19 mouse cellular contexts compared by ENCODE assay signal in the genomic region with DNA sequence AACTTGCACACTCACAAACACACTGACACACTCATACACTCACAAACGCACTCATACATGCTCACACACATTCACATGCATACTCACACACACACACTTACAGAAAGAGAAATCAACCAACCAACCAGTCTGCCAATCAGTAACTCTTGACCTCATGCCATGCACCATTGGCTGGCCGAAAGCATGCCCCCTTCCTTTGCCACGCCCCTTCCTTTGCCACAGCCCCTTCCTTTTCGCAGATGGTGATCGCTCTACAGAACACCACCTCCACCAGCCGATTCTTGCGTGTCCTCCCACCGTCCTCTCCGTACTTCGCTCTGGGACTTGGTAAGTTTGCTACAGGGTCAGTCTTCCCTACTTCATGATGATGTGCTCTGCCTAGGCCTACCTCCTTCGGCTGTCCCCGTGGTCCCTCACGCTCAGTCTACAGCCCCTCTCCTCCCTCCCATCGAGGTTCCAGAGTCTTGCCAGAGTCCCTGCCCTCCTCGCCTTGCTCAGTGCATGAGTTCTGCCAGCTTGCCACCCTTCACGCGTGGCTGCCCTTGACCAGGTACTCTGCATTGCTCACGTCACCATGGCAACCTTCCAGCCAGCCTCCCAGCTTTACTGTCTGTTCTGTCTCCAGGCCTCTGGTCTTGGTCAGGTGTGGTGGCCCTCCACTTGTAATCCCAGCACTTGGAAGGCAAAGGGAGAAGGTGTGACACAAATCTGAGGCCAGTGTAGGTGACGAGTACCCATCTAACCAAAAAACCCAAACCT. TPM values are rescaled to one million over a fixed set of nuclear protein-coding genes. Genes with fewer than 3 reads are reported as not detected.
DNase-seq lines count a peak whose midpoint lies in the region; ATAC-seq and TF ChIP-seq lines count a peak whose summit lies in the region.
"Had no signal": no experiment of that assay in that cellular context is flagged by ENCODE, and none has a peak within 500 bp of the region (broad histone marks: within the 10 kb centered on the region; RNA-seq: fewer than 3 reads in every experiment).

No protein-coding gene starts in this region.

- H3K4me3 ChIP-seq in megakaryocyte, embryonic 14.5 days (replicated peaks), result peak overlapping the region; percentile 44
- peak overlapping the region; percentile 21 for H3K4me3 ChIP-seq in kidney, embryonic 15.5 days (replicated peaks)
- H3K4me3 ChIP-seq in stomach, postnatal 0 days (ENCODE audit: low read depth, low read length), result no peak overlapping the region
- no peak overlapping the region for H3K4me3 ChIP-seq in forebrain, embryonic 11.5 days (ENCODE audit: low read depth, low read length)
- H3K4me3 ChIP-seq: heart, embryonic 13.5 days; liver, embryonic 12.5 days; neural tube, embryonic 12.5 days had no signal

- ATAC-seq in megakaryocyte, adult 5-6 weeks (ENCODE audit: poor library complexity, severe bottlenecking), result no peak
- peak; percentile 89 for ATAC-seq in kidney, embryonic 15.5 days (replicated peaks; ENCODE audit: low FRiP score)
- peak; percentile 25; the same call in 1 of the 2 replicates for ATAC-seq in stomach, postnatal 0 days (ENCODE audit: low FRiP score, low TSS enrichment)
- no peak for ATAC-seq in forebrain, embryonic 11.5 days (replicated peaks; ENCODE audit: low FRiP score)
- no peak for ATAC-seq in granulocyte monocyte progenitor cell, adult 5-6 weeks (replicated peaks; ENCODE audit: poor library complexity, severe bottlenecking)
- ATAC-seq: forebrain, postnatal 0 days; liver, embryonic 12.5 days had no signal

- 70% methylated on average over 19 of the region's 19 CpGs for WGBS in kidney, embryonic 15.5 days
- 88% methylated on average over 19 of the region's 19 CpGs for WGBS in stomach, postnatal 0 days
- WGBS in forebrain, embryonic 11.5 days, result 88% methylated on average over 19 of the region's 19 CpGs

- no peaks in the 10 kb centered on the region for H3K9me3 ChIP-seq in megakaryocyte, embryonic 14.5 days
- no peaks in the 10 kb centered on the region for H3K9me3 ChIP-seq in kidney, embryonic 15.5 days (replicated peaks)
- no peaks in the 10 kb centered on the region for H3K9me3 ChIP-seq in stomach, postnatal 0 days (ENCODE audit: control insufficient read depth, low read length)
- H3K9me3 ChIP-seq in forebrain, embryonic 11.5 days (ENCODE audit: control insufficient read depth, low read length), result no peaks in the 10 kb centered on the region
- H3K9me3 ChIP-seq: heart, embryonic 13.5 days; liver, embryonic 12.5 days; neural tube, embryonic 12.5 days had no signal

- TF ChIP-seq EP300 in stomach, postnatal 0 days (optimal IDR thresholded peaks at IDR 0.05), result no peak

- DNase-seq in brain, embryonic 14.5 days (ENCODE audit: low read depth), result peak; percentile 11
- no peak for DNase-seq in stomach, postnatal 0 days (ENCODE audit: low spot score)
- DNase-seq in forebrain, embryonic 11.5 days (ENCODE audit: low spot score), result no peak
- DNase-seq: cerebellum, postnatal 25 days; forebrain, postnatal 0 days; heart, postnatal 4 days; lung, embryonic 14.5 days; thymus, postnatal 25 days had no signal

- peak overlapping the region; percentile 42 for H3K4me2 ChIP-seq in kidney, embryonic 15.5 days
- H3K4me2 ChIP-seq in stomach, postnatal 0 days (replicated peaks; ENCODE audit: low read depth), result no peak overlapping the region
- no peak overlapping the region for H3K4me2 ChIP-seq in forebrain, embryonic 11.5 days (ENCODE audit: low read depth, low read length, severe bottlenecking)
- H3K4me2 ChIP-seq: heart, embryonic 13.5 days; liver, embryonic 12.5 days; lung, embryonic 14.5 days; neural tube, embryonic 12.5 days had no signal

- H3K27me3 ChIP-seq in megakaryocyte, embryonic 14.5 days (replicated peaks), result peaks cover 10% of the 10 kb centered on the region
- H3K27me3 ChIP-seq in kidney, embryonic 15.5 days, result no peaks in the 10 kb centered on the region
- H3K27me3 ChIP-seq in stomach, postnatal 0 days (ENCODE audit: control insufficient read depth, insufficient read depth, low read length), result no peaks in the 10 kb centered on the region
- no peaks in the 10 kb centered on the region for H3K27me3 ChIP-seq in forebrain, embryonic 11.5 days (ENCODE audit: control insufficient read depth, insufficient read depth, low read length)
- H3K27me3 ChIP-seq: heart, embryonic 13.5 days; liver, embryonic 12.5 days; neural tube, embryonic 12.5 days had no signal

- H3K9ac ChIP-seq in kidney, embryonic 15.5 days, result no peak overlapping the region
- no peak overlapping the region for H3K9ac ChIP-seq in stomach, postnatal 0 days (ENCODE audit: low read length)
- H3K9ac ChIP-seq in forebrain, embryonic 11.5 days (ENCODE audit: low read length), result no peak overlapping the region
- H3K9ac ChIP-seq: forebrain, postnatal 0 days; heart, embryonic 13.5 days; liver, embryonic 12.5 days; lung, embryonic 14.5 days; neural tube, embryonic 12.5 days had no signal

- no peaks in the 10 kb centered on the region; the same call in 1 of the 2 replicates for H3K4me1 ChIP-seq in megakaryocyte, embryonic 14.5 days
- peaks cover 26% of the 10 kb centered on the region for H3K4me1 ChIP-seq in kidney, embryonic 15.5 days
- H3K4me1 ChIP-seq in stomach, postnatal 0 days (replicated peaks; ENCODE audit: control insufficient read depth, insufficient read depth), result no peaks in the 10 kb centered on the region
- 0 out of 2 replicates have a peak, but pooled peaks cover 3% of the 10 kb centered on the region for H3K4me1 ChIP-seq in forebrain, embryonic 11.5 days (replicated peaks; ENCODE audit: control insufficient read depth, insufficient read depth, low read length)
- H3K4me1 ChIP-seq: heart, embryonic 13.5 days; liver, embryonic 12.5 days had no signal

- H3K36me3 ChIP-seq in megakaryocyte, embryonic 14.5 days (replicated peaks; ENCODE audit: low read length), result no peaks in the 10 kb centered on the region
- no peaks in the 10 kb centered on the region for H3K36me3 ChIP-seq in kidney, embryonic 15.5 days
- no peaks in the 10 kb centered on the region for H3K36me3 ChIP-seq in stomach, postnatal 0 days (ENCODE audit: control insufficient read depth, insufficient read depth, low read length)
- H3K36me3 ChIP-seq in forebrain, embryonic 11.5 days (ENCODE audit: control insufficient read depth, insufficient read depth, low read length), result no peaks in the 10 kb centered on the region
- H3K36me3 ChIP-seq: heart, embryonic 13.5 days; liver, embryonic 12.5 days; neural tube, embryonic 12.5 days had no signal

- no peak for TF ChIP-seq POLR2A in brain, embryonic 14.5 days (IDR thresholded peaks at IDR 0.05; ENCODE audit: borderline replicate concordance, extremely low read depth, insufficient read depth, insufficient read length, poor library complexity, severe bottlenecking)

- no peak for TF ChIP-seq CTCF in brain, embryonic 14.5 days (IDR thresholded peaks at IDR 0.05; ENCODE audit: borderline replicate concordance, extremely low read depth, insufficient read depth, insufficient read length)
- no peak for TF ChIP-seq CTCF in stomach, postnatal 0 days (IDR thresholded peaks at IDR 0.05; ENCODE audit: low read depth)

- H3K27ac ChIP-seq in kidney, embryonic 15.5 days, result peak overlapping the region; percentile 85
- H3K27ac ChIP-seq in stomach, postnatal 0 days (replicated peaks), result no peak overlapping the region
- H3K27ac ChIP-seq in forebrain, embryonic 11.5 days (ENCODE audit: low read depth, low read length), result no peak overlapping the region
- H3K27ac ChIP-seq: heart, embryonic 13.5 days; liver, embryonic 12.5 days; neural tube, embryonic 12.5 days had no signal

RNA-seq across cellular contexts. Expression of a gene that starts 17.3 kb away (rescaled TPM):
- polyA plus RNA-seq in megakaryocyte, embryonic 14.5 days (2012; ENCODE audit: insufficient read depth, low replicate concordance), result not detected in 2 replicates
- not detected in 2 replicates for total RNA-seq in megakaryocyte, adult 5-6 weeks (2015)
- not detected in 2 replicates for total RNA-seq in megakaryocyte, adult 5-6 weeks (2017)
- polyA plus RNA-seq in brain, embryonic 14.5 days (2012; rRNA removed), result 0.92 and 2.2 TPM in 2 replicates
- 2.6 and 6.2 TPM in 2 replicates for polyA plus RNA-seq in kidney, embryonic 15.5 days (2015; fragmentation: Nextera tagmentation; extraction: Ambion mirVana)
- polyA plus RNA-seq in stomach, postnatal 0 days (2015; fragmentation: Nextera tagmentation; extraction: Ambion mirVana), result 0.18 TPM in 2 replicates
- 2.0 and 2.4 TPM in 2 replicates for polyA plus RNA-seq in forebrain, embryonic 11.5 days (2014; fragmentation: Nextera tagmentation; extraction: Ambion mirVana)
- total RNA-seq in granulocyte monocyte progenitor cell, adult 5-6 weeks (2014; fragmentation: Nextera tagmentation), result 0.06 and 0.32 TPM in 2 replicates
- total RNA-seq in granulocyte monocyte progenitor cell, adult 5-6 weeks (2017), result 0.26 and 0.67 TPM in 2 replicates
- total RNA-seq: gastrocnemius, adult 18-20 months had no signal

RNA-seq across cellular contexts. Expression of a gene that starts 26.3 kb away (rescaled TPM):
- polyA plus RNA-seq in megakaryocyte, embryonic 14.5 days (2012; ENCODE audit: insufficient read depth, low replicate concordance), result 1.5 TPM in 1 of 2 replicates, not detected in the other
- total RNA-seq in megakaryocyte, adult 5-6 weeks (2015), result 0.16 and 0.87 TPM in 2 replicates
- 0.26 and 0.53 TPM in 2 replicates for total RNA-seq in megakaryocyte, adult 5-6 weeks (2017)
- polyA plus RNA-seq in brain, embryonic 14.5 days (2012; rRNA removed), result 20.4 and 25.0 TPM in 2 replicates
- polyA plus RNA-seq in kidney, embryonic 15.5 days (2015; fragmentation: Nextera tagmentation; extraction: Ambion mirVana), result 20.0 and 20.1 TPM in 2 replicates
- 35.3 and 39.2 TPM in 2 replicates for polyA plus RNA-seq in stomach, postnatal 0 days (2015; fragmentation: Nextera tagmentation; extraction: Ambion mirVana)
- polyA plus RNA-seq in forebrain, embryonic 11.5 days (2014; fragmentation: Nextera tagmentation; extraction: Ambion mirVana), result 14.9 and 19.4 TPM in 2 replicates
- total RNA-seq in granulocyte monocyte progenitor cell, adult 5-6 weeks (2014; fragmentation: Nextera tagmentation), result not detected in 2 replicates
- total RNA-seq in granulocyte monocyte progenitor cell, adult 5-6 weeks (2017), result not detected in 2 replicates

RNA-seq across cellular contexts. Expression of a gene that starts 37.3 kb away (rescaled TPM):
- 1.5 TPM in 1 of 2 replicates, not detected in the other for polyA plus RNA-seq in megakaryocyte, embryonic 14.5 days (2012; ENCODE audit: insufficient read depth, low replicate concordance)
- total RNA-seq in megakaryocyte, adult 5-6 weeks (2015), result 0.34 and 0.78 TPM in 2 replicates
- total RNA-seq in megakaryocyte, adult 5-6 weeks (2017), result not detected in 2 replicates
- 1.4 and 2.1 TPM in 2 replicates for polyA plus RNA-seq in brain, embryonic 14.5 days (2012; rRNA removed)
- 26.9 and 30.5 TPM in 2 replicates for polyA plus RNA-seq in kidney, embryonic 15.5 days (2015; fragmentation: Nextera tagmentation; extraction: Ambion mirVana)
- 10.7 and 11.2 TPM in 2 replicates for polyA plus RNA-seq in stomach, postnatal 0 days (2015; fragmentation: Nextera tagmentation; extraction: Ambion mirVana)
- polyA plus RNA-seq in forebrain, embryonic 11.5 days (2014; fragmentation: Nextera tagmentation; extraction: Ambion mirVana), result 0.84 and 1.2 TPM in 2 replicates
- total RNA-seq in granulocyte monocyte progenitor cell, adult 5-6 weeks (2014; fragmentation: Nextera tagmentation), result not detected in 2 replicates
- total RNA-seq in granulocyte monocyte progenitor cell, adult 5-6 weeks (2017), result not detected in 2 replicates

RNA-seq across cellular contexts. Expression of a gene that starts 39.4 kb away (rescaled TPM):
- polyA plus RNA-seq in megakaryocyte, embryonic 14.5 days (2012; ENCODE audit: insufficient read depth, low replicate concordance), result not detected in 2 replicates
- not detected in 2 replicates for total RNA-seq in megakaryocyte, adult 5-6 weeks (2015)
- not detected in 2 replicates for total RNA-seq in megakaryocyte, adult 5-6 weeks (2017)
- not detected in 2 replicates for polyA plus RNA-seq in brain, embryonic 14.5 days (2012; rRNA removed)
- not detected in 2 replicates for polyA plus RNA-seq in kidney, embryonic 15.5 days (2015; fragmentation: Nextera tagmentation; extraction: Ambion mirVana)
- not detected in 2 replicates for polyA plus RNA-seq in stomach, postnatal 0 days (2015; fragmentation: Nextera tagmentation; extraction: Ambion mirVana)
- polyA plus RNA-seq in forebrain, embryonic 11.5 days (2014; fragmentation: Nextera tagmentation; extraction: Ambion mirVana), result not detected in 2 replicates
- not detected in 2 replicates for total RNA-seq in granulocyte monocyte progenitor cell, adult 5-6 weeks (2014; fragmentation: Nextera tagmentation)
- not detected in 2 replicates for total RNA-seq in granulocyte monocyte progenitor cell, adult 5-6 weeks (2017)
- total RNA-seq: adrenal gland, adult 18-20 months; forebrain, postnatal 0 days; gastrocnemius, adult 18-20 months; heart, postnatal 4 days had no signal
- polyA plus RNA-seq: C2C12; forebrain, postnatal 0 days; limb, embryonic 11.5 days; liver, embryonic 12.5 days; lung, embryonic 14.5 days; neural tube, embryonic 12.5 days had no signal

Comparison
In these comparisons a context has a peak if more than half of its experiments do, and no peak if none do; other contexts are left out.
1. H3K4me3 ChIP-seq: peak in megakaryocyte, embryonic 14.5 days (single experiment) and kidney, embryonic 15.5 days (single experiment); none in stomach, postnatal 0 days (single experiment) and forebrain, embryonic 11.5 days (single experiment).
2. ATAC-seq: peak in kidney, embryonic 15.5 days (single experiment) and stomach, postnatal 0 days (single experiment); none in megakaryocyte, adult 5-6 weeks (single experiment), forebrain, embryonic 11.5 days (single experiment) and granulocyte monocyte progenitor cell, adult 5-6 weeks (single experiment).